Mouse (Mus musculus) bone marrow macrophage, adult 2 months (primary cell): ENCODE results near the gene Tshr. TPM values are rescaled to one million over a fixed set of nuclear protein-coding genes. Genes with fewer than 3 reads are reported as not detected.
A peak's percentile ranks its signal among the peaks of the same experiment; 100 is the strongest.
"Not testable (repeated sequence)": the region's sequence is repeated elsewhere in the genome, so short reads cannot be mapped to it uniquely, and the experiment has no call there.

Experiments used
- H3K27ac ChIP-seq: 2 replicates; pipeline ENCODE4 v1.5.1; 2012; ENCODE audit warnings: low read depth, low read length; ENCODE audit not compliant: insufficient read depth
- H3K4me1 ChIP-seq: 2 replicates; pipeline ENCODE4 v1.6.1; 2012; ENCODE audit warnings: low read length; ENCODE audit not compliant: control insufficient read depth, insufficient read depth
- H3K4me3 ChIP-seq: 2 replicates; pipeline ENCODE4 v1.5.1; 2012; ENCODE audit warnings: mild to moderate bottlenecking, low read length, moderate library complexity; ENCODE audit not compliant: insufficient read depth
- CTCF ChIP-seq: IDR thresholded peaks from 2 replicates; pipeline ENCODE4 v1.5.1; 2012; ENCODE audit warnings: low read depth, mild to moderate bottlenecking, low read length, moderate library complexity
- POLR2A ChIP-seq: IDR thresholded peaks from 2 replicates; pipeline ENCODE4 v1.6.1; 2012; ENCODE audit warnings: mild to moderate bottlenecking, low read depth, low read length, borderline replicate concordance
- polyA plus RNA-seq: library from polyadenylated mRNA; stranded (reverse); fragments of >200 nt; gene quantifications from 2 replicates; pipeline ENCODE4 v1.2.4, GENCODE M21; 2012; ENCODE audit not compliant: missing spikeins, insufficient read depth, insufficient read length

Tshr gene
- polyA plus RNA-seq, 1 experiment: not detected

GRCm38 (mm10) chr12:91567145-91567544, 182.8 kb downstream of the Tshr start:
- Histone ChIP-seq H3K27ac (no peak overlapping the region), H3K4me3 (no peak overlapping the region), H3K4me1 (peaks cover 2% of the 10 kb centered on the region; the same call in 1 of the 2 replicates)
- TF ChIP-seq CTCF (no peak), POLR2A (no peak)

- TF ChIP-seq POLR2A (no peak), CTCF (no peak)
- Histone ChIP-seq H3K27ac (no peak overlapping the region), H3K4me1 (no peaks in the 10 kb centered on the region), H3K4me3 (no peak overlapping the region)
These were observed 184.9 kb downstream of the Tshr start for GRCm38 (mm10) chr12:91569255-91569654.

GRCm38 (mm10) chr12:91571708-91572107, 187.3 kb downstream of the Tshr start:
- H3K4me1 ChIP-seq: no peaks in the 10 kb centered on the region
- H3K27ac ChIP-seq: no peak overlapping the region
- no peak overlapping the region for H3K4me3 ChIP-seq
- TF ChIP-seq CTCF (no peak), POLR2A (no peak)

GRCm38 (mm10) chr12:91579665-91580064, 195.3 kb downstream of the Tshr start:
- H3K27ac ChIP-seq: no peak overlapping the region
- peaks cover 21% of the 10 kb centered on the region for H3K4me1 ChIP-seq
- no peak overlapping the region for H3K4me3 ChIP-seq
- TF ChIP-seq CTCF (no peak), POLR2A (no peak)

GRCm38 (mm10) chr12:91581204-91582070, 197.1 kb downstream of the Tshr start:
- H3K27ac ChIP-seq: no peak overlapping the region
- TF ChIP-seq POLR2A (no peak), CTCF (no peak)
- H3K4me1 ChIP-seq: peaks cover 31% of the 10 kb centered on the region
- H3K4me3 ChIP-seq: no peak overlapping the region

GRCm38 (mm10) chr12:91582362-91583002, 198.1 kb downstream of the Tshr start:
- Histone ChIP-seq H3K4me1 (peaks cover 33% of the 10 kb centered on the region), H3K4me3 (no peak overlapping the region), H3K27ac (no peak overlapping the region)
- TF ChIP-seq CTCF (no peak), POLR2A (no peak)

- H3K4me3 ChIP-seq: no peak overlapping the region
- peaks cover 33% of the 10 kb centered on the region for H3K4me1 ChIP-seq
- TF ChIP-seq CTCF: no peak
- TF ChIP-seq POLR2A: no peak
- no peak overlapping the region for H3K27ac ChIP-seq
These were observed 199.0 kb downstream of the Tshr start for GRCm38 (mm10) chr12:91583409-91583808.

- peaks cover 33% of the 10 kb centered on the region for H3K4me1 ChIP-seq
- peak overlapping the region; percentile 36 for H3K27ac ChIP-seq
- TF ChIP-seq CTCF (no peak), POLR2A (no peak)
- H3K4me3 ChIP-seq: no peak overlapping the region
These were observed 200.8 kb downstream of the Tshr start for GRCm38 (mm10) chr12:91585206-91585605.

- not testable (repeated sequence) for H3K4me3 ChIP-seq, H3K27ac ChIP-seq
- peaks cover 34% of the 10 kb centered on the region for H3K4me1 ChIP-seq
These were observed 201.5 kb downstream of the Tshr start for GRCm38 (mm10) chr12:91585815-91586214.

- H3K4me3 ChIP-seq: 0 out of 2 replicates have a peak overlapping the region, but pooled peaks have one; percentile 14
- no peak overlapping the region; the same call in 1 of the 2 replicates for H3K27ac ChIP-seq
- TF ChIP-seq CTCF (no peak), POLR2A (no peak)
- H3K4me1 ChIP-seq: peaks cover 35% of the 10 kb centered on the region
These were observed 202.7 kb downstream of the Tshr start for GRCm38 (mm10) chr12:91587077-91587476.
